Mouse (Mus musculus): ENCODE results near the gene Wdr25. TPM values are rescaled to one million over a fixed set of nuclear protein-coding genes. Genes with fewer than 3 reads are reported as not detected.

Wdr25 gene
- total and polyA plus RNA-seq, 3 experiments = 8.7 to 10.8 TPM; not detected in 1

GRCm38 (mm10) chr12:108902940-108903339 is 9.5 kb downstream of the Wdr25 start:
- H3K36me3 ChIP-seq (ENCODE audit: control insufficient read depth in 1 of 2, insufficient read depth in 2 of 2, low read length in 2 of 2) = peaks cover 0 to 12% of the 10 kb centered on the region in 2 experiments; a peak in 2 of 4 replicates
- no peak overlapping the region for H3K27ac ChIP-seq (ENCODE audit: control insufficient read depth, low read depth, low read length)
- no peaks in the 10 kb centered on the region for H3K27me3 ChIP-seq (ENCODE audit: control insufficient read depth in 1 of 2, insufficient read depth in 2 of 2, low read length in 2 of 2)
- no peaks in the 10 kb centered on the region for H3K9me3 ChIP-seq (replicated peaks; ENCODE audit: insufficient read depth, low read length)
- no peak overlapping the region for H3K9ac ChIP-seq (ENCODE audit: control insufficient read depth, low read depth, low read length, poor library complexity, severe bottlenecking)
- no peaks in the 10 kb centered on the region for H3K79me2 ChIP-seq (ENCODE audit: control insufficient read depth, insufficient read depth, low read length, poor library complexity)
- peak; percentile 76 for DNase-seq (ENCODE audit: low read depth, low spot score)
- peaks cover 2 to 19% of the 10 kb centered on the region in 2 experiments; a peak in 3 of 4 replicates for H3K4me1 ChIP-seq (ENCODE audit: control insufficient read depth in 1 of 2, insufficient read depth in 2 of 2, low read length in 2 of 2)
- TF ChIP-seq ZC3H11A (IDR thresholded peaks at IDR 0.05; ENCODE audit: low read depth, low read length) (peak; percentile 43), TCF12 (IDR thresholded peaks at IDR 0.05; ENCODE audit: low read depth, low read length) (no peak), ZMIZ1 (IDR thresholded peaks at IDR 0.05; ENCODE audit: low read depth, low read length) (no peak), GATA1 (IDR thresholded peaks at IDR 0.05; ENCODE audit: low read depth, low read length) (no peak), ETS1 (IDR thresholded peaks at IDR 0.05; ENCODE audit: low read depth, low read length) (no peak), TAL1 (IDR thresholded peaks at IDR 0.05; ENCODE audit: low read length) (no peak), ELF1 (IDR thresholded peaks at IDR 0.05; ENCODE audit: low read depth, low read length) (no peak), POLR2AphosphoS2 (IDR thresholded peaks at IDR 0.05; ENCODE audit: low read length) (no peak), MAFK (IDR thresholded peaks at IDR 0.05; ENCODE audit: borderline replicate concordance, low read depth, low read length) (no peak), EP300 (IDR thresholded peaks at IDR 0.05; ENCODE audit: low read depth in 1 of 2, low read length in 2 of 2) (no peak), HCFC1 (IDR thresholded peaks at IDR 0.05; ENCODE audit: low read depth, low read length) (no peak), USF2 (IDR thresholded peaks at IDR 0.05; ENCODE audit: borderline replicate concordance in 1 of 2, insufficient read depth in 1 of 2, low read depth in 1 of 2, low read length in 2 of 2) (no peak), BHLHE40 (IDR thresholded peaks at IDR 0.05; ENCODE audit: borderline replicate concordance, low read depth, low read length) (no peak), CTCF (IDR thresholded peaks at IDR 0.05 in 2 of 3, conservative IDR thresholded peaks at IDR 0.05 in 1 of 3; ENCODE audit: control insufficient read depth in 1 of 3, insufficient read depth in 1 of 3, low read depth in 2 of 3, low read length in 3 of 3, poor library complexity in 1 of 3, severe bottlenecking in 1 of 3) (peak; percentile 82 to 92 (median 91)), MEF2A (IDR thresholded peaks at IDR 0.05; ENCODE audit: extremely low read depth, insufficient replicate concordance, low read depth, low read length, poor library complexity, severe bottlenecking) (no peak), MXI1 (IDR thresholded peaks at IDR 0.05; ENCODE audit: low read depth, low read length) (no peak), CHD1 (IDR thresholded peaks at IDR 0.05; ENCODE audit: low read depth, low read length) (no peak), JUND (IDR thresholded peaks at IDR 0.05; ENCODE audit: low read depth, low read length) (no peak), RCOR1 (IDR thresholded peaks at IDR 0.05; ENCODE audit: low read depth, low read length) (0 out of 2 replicates have a peak, but pooled peaks have one; percentile 19), GABPA (IDR thresholded peaks at IDR 0.05; ENCODE audit: low read depth, low read length) (no peak), POLR2A (IDR thresholded peaks at IDR 0.05; ENCODE audit: control insufficient read depth in 1 of 2, insufficient read depth in 1 of 2, low read depth in 1 of 2, low read length in 2 of 2, poor library complexity in 1 of 2) (no peak), TBP (IDR thresholded peaks at IDR 0.05; ENCODE audit: low read depth, low read length) (no peak), RAD21 (IDR thresholded peaks at IDR 0.05; ENCODE audit: low read depth, low read length) (peak; percentile 76), NRF1 (IDR thresholded peaks at IDR 0.05; ENCODE audit: insufficient read depth, low read depth, low read length, poor library complexity, severe bottlenecking) (no peak), ZKSCAN1 (IDR thresholded peaks at IDR 0.05; ENCODE audit: low read depth, low read length) (no peak), SIN3A (IDR thresholded peaks at IDR 0.05; ENCODE audit: low read length) (no peak), SMC3 (IDR thresholded peaks at IDR 0.05; ENCODE audit: low read depth, low read length) (peak; percentile 71), USF1 (IDR thresholded peaks at IDR 0.05; ENCODE audit: low read depth, low read length) (no peak)
- no peak overlapping the region for H3K4me3 ChIP-seq (ENCODE audit: control insufficient read depth in 1 of 2, insufficient read depth in 1 of 2, low read depth in 2 of 2, low read length in 2 of 2)
